Mouse (Mus musculus) T-helper 2 cell (primary cell): Measurements from ENCODE around the gene Ddit4.
"Not testable (repeated sequence)": the region's sequence is repeated elsewhere in the genome, so short reads cannot be mapped to it uniquely, and the experiment has no call there.

Source experiments
- in situ Hi-C: fragments of 300-600 bp; cut with MboI, MseI; formaldehyde crosslinking; loops from one replicate; pipeline ENCODE4 v1.15.1; 2025; ENCODE audit warnings: high pct_unique_total_duplicates

Gene Ddit4

GRCm38 (mm10) chr10:59951211-59952151 is at the start of gene Ddit4:
Gene Ddit4 (minus strand): TSS chr10:59951834.
- in situ Hi-C loops: no loop called here

GRCm38 (mm10) chr10:59999057-59999456 is 47.4 kb upstream of the Ddit4 start:
- in situ Hi-C loops: no loop called here

- in situ Hi-C loops: no loop called here
These were observed 46.0 kb upstream of the Ddit4 start for GRCm38 (mm10) chr10:59997591-59997990.

- in situ Hi-C loops: no loop called here
These were observed 44.3 kb upstream of the Ddit4 start for GRCm38 (mm10) chr10:59995889-59996288.

- in situ Hi-C loops: not testable (repeated sequence)
These were observed 42.2 kb upstream of the Ddit4 start for GRCm38 (mm10) chr10:59993813-59994212.

GRCm38 (mm10) chr10:59992024-59992423 is 40.4 kb upstream of the Ddit4 start:
- in situ Hi-C loops: no loop called here

GRCm38 (mm10) chr10:59991262-59991880 is 39.7 kb upstream of the Ddit4 start:
- in situ Hi-C loops: no loop called here

- in situ Hi-C loops: no loop called here
These were observed 38.8 kb upstream of the Ddit4 start for GRCm38 (mm10) chr10:59990393-59990792.

- in situ Hi-C loops: no loop called here
These were observed 36.4 kb upstream of the Ddit4 start for GRCm38 (mm10) chr10:59988036-59988435.

- in situ Hi-C loops: no loop called here
These were observed 30.8 kb upstream of the Ddit4 start for GRCm38 (mm10) chr10:59982379-59982873.

- in situ Hi-C loops: no loop called here
These were observed 30.2 kb upstream of the Ddit4 start for GRCm38 (mm10) chr10:59981792-59982191.

GRCm38 (mm10) chr10:59981336-59981735 is 29.7 kb upstream of the Ddit4 start:
- in situ Hi-C loops: no loop called here

- in situ Hi-C loops: no loop called here
These were observed 29.2 kb upstream of the Ddit4 start for GRCm38 (mm10) chr10:59980815-59981244.

GRCm38 (mm10) chr10:59978873-59979743 is 27.5 kb upstream of the Ddit4 start:
- in situ Hi-C loops: no loop called here

- in situ Hi-C loops: no loop called here
These were observed 26.8 kb upstream of the Ddit4 start for GRCm38 (mm10) chr10:59978401-59978800.

GRCm38 (mm10) chr10:59977715-59978343 is 26.2 kb upstream of the Ddit4 start:
- in situ Hi-C loops: no loop called here

- in situ Hi-C loops: no loop called here
These were observed 25.5 kb upstream of the Ddit4 start for GRCm38 (mm10) chr10:59977141-59977540.

- in situ Hi-C loops: no loop called here
These were observed 23.2 kb upstream of the Ddit4 start for GRCm38 (mm10) chr10:59974786-59975185.

GRCm38 (mm10) chr10:59974191-59974664 is 22.6 kb upstream of the Ddit4 start:
- in situ Hi-C loops: no loop called here

GRCm38 (mm10) chr10:59973400-59973799 is 21.8 kb upstream of the Ddit4 start:
- in situ Hi-C loops: no loop called here

GRCm38 (mm10) chr10:59972999-59973398 is 21.4 kb upstream of the Ddit4 start:
- in situ Hi-C loops: no loop called here
